Mouse (Mus musculus) midbrain, embryonic 16.5 days (tissue): ENCODE data around the gene Bpifb2. TPM values are rescaled to one million over a fixed set of nuclear protein-coding genes. Genes with fewer than 3 reads are reported as not detected.

Experiments used
- ATAC-seq: fragments of 200-750 bp; cut with Nextera tagmentation; 2 replicates; pipeline ENCODE4 v1.8.0; 2017; ENCODE audit warnings: moderate TSS enrichment
- H3K27ac ChIP-seq: fragments of 300-500 bp; sonication (generic); 2 replicates; pipeline ENCODE4 v1.5.1; 2014; ENCODE audit warnings: mild to moderate bottlenecking, low read length, mixed read lengths
- H3K27me3 ChIP-seq: fragments of 300-500 bp; sonication (generic); 2 replicates; pipeline ENCODE4 v1.6.1; 2014; ENCODE audit warnings: low read depth, low read length, mixed read lengths; ENCODE audit not compliant: control insufficient read depth, insufficient read depth
- H3K36me3 ChIP-seq: fragments of 300-500 bp; sonication (generic); 2 replicates; pipeline ENCODE4 v1.6.1; 2014; ENCODE audit warnings: mild to moderate bottlenecking, low read length, moderate library complexity, mixed read lengths; ENCODE audit not compliant: control insufficient read depth, insufficient read depth
- H3K4me1 ChIP-seq: fragments of 300-500 bp; sonication (generic); 2 replicates; pipeline ENCODE4 v1.6.1; 2014; ENCODE audit warnings: mild to moderate bottlenecking, low read length, mixed read lengths; ENCODE audit not compliant: control insufficient read depth, insufficient read depth
- H3K4me2 ChIP-seq: fragments of 300-500 bp; sonication (generic); 2 replicates; pipeline ENCODE4 v1.6.1; 2014; ENCODE audit warnings: mild to moderate bottlenecking, low read length, mixed read lengths
- H3K4me3 ChIP-seq: fragments of 300-500 bp; sonication (generic); 2 replicates; pipeline ENCODE4 v1.5.1; 2014; ENCODE audit warnings: low read depth, mild to moderate bottlenecking, low read length, moderate library complexity, mixed read lengths
- H3K9ac ChIP-seq: fragments of 300-500 bp; sonication (generic); 2 replicates; pipeline ENCODE4 v1.6.1; 2014; ENCODE audit warnings: low read depth, low read length, mixed read lengths
- H3K9me3 ChIP-seq: fragments of 300-500 bp; sonication (generic); replicated peaks from 2 replicates; pipeline ENCODE4 v1.6.1; 2014; ENCODE audit warnings: mild to moderate bottlenecking, low read length, mixed read lengths; ENCODE audit not compliant: control insufficient read depth, poor library complexity, severe bottlenecking
- WGBS: fragments of 180-500 bp; shearing (Covaris S2); extraction: QIAGEN DNeasy Blood & Tissue Kit; methylation state at CpG from one replicate; pipeline ENCODE4 v1.1.7; 2014; 5-methylcytosine and 5-hydroxymethylcytosine counted together
- polyA plus RNA-seq: library from polyadenylated mRNA; unstranded; fragments of >200 nt; fragmentation: Nextera tagmentation; extraction: Ambion mirVana; gene quantifications from 2 replicates; pipeline ENCODE4 v1.2.1, GENCODE M21; 2015

Bpifb2 gene
- polyA plus RNA-seq, 1 experiment from 2014 or later, result 0.26 TPM

GRCm38 (mm10) chr2:153853544-153853943, 21.3 kb upstream of the Bpifb2 start:
- Histone ChIP-seq H3K27me3 (no peaks in the 10 kb centered on the region), H3K9ac (no peak overlapping the region), H3K4me3 (no peak overlapping the region), H3K9me3 (no peaks in the 10 kb centered on the region), H3K36me3 (no peaks in the 10 kb centered on the region), H3K4me1 (no peaks in the 10 kb centered on the region), H3K4me2 (no peak overlapping the region), H3K27ac (no peak overlapping the region)
- WGBS, result 0% methylated on average over 4 of the region's 5 CpGs
- no peak for ATAC-seq

- 80% methylated on average over 2 of the region's 2 CpGs for WGBS
- H3K9ac ChIP-seq, result no peak overlapping the region
- no peak overlapping the region for H3K27ac ChIP-seq
- no peaks in the 10 kb centered on the region for H3K9me3 ChIP-seq
- no peak for ATAC-seq
- no peaks in the 10 kb centered on the region for H3K27me3 ChIP-seq
- H3K4me3 ChIP-seq, result no peak overlapping the region
- no peaks in the 10 kb centered on the region for H3K4me1 ChIP-seq
- no peak overlapping the region for H3K4me2 ChIP-seq
- no peaks in the 10 kb centered on the region for H3K36me3 ChIP-seq
Measured at GRCm38 (mm10) chr2:153859581-153859980, 15.3 kb upstream of the Bpifb2 start.

GRCm38 (mm10) chr2:153860315-153860714, 14.5 kb upstream of the Bpifb2 start:
- no peak overlapping the region for H3K4me2 ChIP-seq
- H3K9me3 ChIP-seq, result no peaks in the 10 kb centered on the region
- H3K4me3 ChIP-seq, result no peak overlapping the region
- no peaks in the 10 kb centered on the region for H3K4me1 ChIP-seq
- no peak overlapping the region for H3K27ac ChIP-seq
- H3K27me3 ChIP-seq, result no peaks in the 10 kb centered on the region
- ATAC-seq, result no peak
- 89% methylated on average over 11 of the region's 11 CpGs for WGBS
- no peak overlapping the region for H3K9ac ChIP-seq
- no peaks in the 10 kb centered on the region for H3K36me3 ChIP-seq

- no peak overlapping the region for H3K4me3 ChIP-seq
- no peak overlapping the region for H3K4me2 ChIP-seq
- H3K9ac ChIP-seq, result no peak overlapping the region
- 75% methylated on average over 3 of the region's 3 CpGs for WGBS
- no peaks in the 10 kb centered on the region for H3K9me3 ChIP-seq
- ATAC-seq, result no peak
- H3K27ac ChIP-seq, result no peak overlapping the region
- H3K36me3 ChIP-seq, result no peaks in the 10 kb centered on the region
- H3K4me1 ChIP-seq, result no peaks in the 10 kb centered on the region
- no peaks in the 10 kb centered on the region for H3K27me3 ChIP-seq
Measured at GRCm38 (mm10) chr2:153860715-153861114, 14.1 kb upstream of the Bpifb2 start.

GRCm38 (mm10) chr2:153861960-153862359, 12.9 kb upstream of the Bpifb2 start:
- H3K4me2 ChIP-seq, result no peak overlapping the region
- H3K36me3 ChIP-seq, result no peaks in the 10 kb centered on the region
- 68% methylated on average over 3 of the region's 3 CpGs for WGBS
- H3K27me3 ChIP-seq, result no peaks in the 10 kb centered on the region
- H3K9ac ChIP-seq, result no peak overlapping the region
- no peak overlapping the region for H3K4me3 ChIP-seq
- H3K27ac ChIP-seq, result no peak overlapping the region
- H3K4me1 ChIP-seq, result no peaks in the 10 kb centered on the region
- no peak for ATAC-seq
- no peaks in the 10 kb centered on the region for H3K9me3 ChIP-seq

- H3K4me1 ChIP-seq, result no peaks in the 10 kb centered on the region
- H3K9ac ChIP-seq, result no peak within 1 kb of the TSS
- H3K4me2 ChIP-seq, result no peak within 1 kb of the TSS
- H3K27me3 ChIP-seq, result no peaks in the 10 kb centered on the region
- no peaks in the 10 kb centered on the region for H3K9me3 ChIP-seq
- H3K36me3 ChIP-seq, result no peaks in the 10 kb centered on the region
- no peak within 1 kb of the TSS for H3K27ac ChIP-seq
- H3K4me3 ChIP-seq, result no peak within 1 kb of the TSS
- no peak for ATAC-seq
- 88% methylated on average over 4 of the region's 4 CpGs for WGBS
Measured at GRCm38 (mm10) chr2:153870984-153871383, 3.9 kb upstream of the Bpifb2 start, which contains the start of gene Sun5. Gene Sun5, minus strand, starts transcription at chr2:153871084.

- no peaks in the 10 kb centered on the region for H3K9me3 ChIP-seq
- 80% methylated on average over 5 of the region's 5 CpGs for WGBS
- no peaks in the 10 kb centered on the region for H3K27me3 ChIP-seq
- no peak overlapping the region for H3K4me3 ChIP-seq
- no peak for ATAC-seq
- H3K27ac ChIP-seq, result no peak overlapping the region
- H3K9ac ChIP-seq, result no peak overlapping the region
- H3K4me2 ChIP-seq, result no peak overlapping the region
- H3K36me3 ChIP-seq, result no peaks in the 10 kb centered on the region
- no peaks in the 10 kb centered on the region for H3K4me1 ChIP-seq
Measured at GRCm38 (mm10) chr2:153899111-153899510, 24.3 kb downstream of the Bpifb2 start.

- H3K9ac ChIP-seq, result no peak within 1 kb of the TSS
- H3K4me3 ChIP-seq, result no peak within 1 kb of the TSS
- H3K4me2 ChIP-seq, result no peak within 1 kb of the TSS
- no peak for ATAC-seq
- WGBS, result 71% methylated on average over 4 of the region's 4 CpGs
- H3K27me3 ChIP-seq, result no peaks in the 10 kb centered on the region
- H3K27ac ChIP-seq, result no peak within 1 kb of the TSS
- no peaks in the 10 kb centered on the region for H3K4me1 ChIP-seq
- no peaks in the 10 kb centered on the region for H3K36me3 ChIP-seq
- no peaks in the 10 kb centered on the region for H3K9me3 ChIP-seq
Measured at GRCm38 (mm10) chr2:153900088-153900487, 25.2 kb downstream of the Bpifb2 start, which contains the start of gene Bpifb6. Gene Bpifb6, plus strand, starts transcription at chr2:153900388.

GRCm38 (mm10) chr2:153902726-153903125, 27.9 kb downstream of the Bpifb2 start:
- ATAC-seq, result no peak
- H3K4me2 ChIP-seq, result no peak overlapping the region
- 86% methylated on average over 6 of the region's 6 CpGs for WGBS
- no peaks in the 10 kb centered on the region for H3K36me3 ChIP-seq
- no peak overlapping the region for H3K9ac ChIP-seq
- H3K4me3 ChIP-seq, result no peak overlapping the region
- H3K27ac ChIP-seq, result no peak overlapping the region
- H3K9me3 ChIP-seq, result no peaks in the 10 kb centered on the region
- H3K27me3 ChIP-seq, result no peaks in the 10 kb centered on the region
- no peaks in the 10 kb centered on the region for H3K4me1 ChIP-seq
